Mouse (Mus musculus) kidney, postnatal 0 days (tissue): Measurements from ENCODE around the gene Mycbp2. TPM values are rescaled to one million over a fixed set of nuclear protein-coding genes. Genes with fewer than 3 reads are reported as not detected.

Experiments used
- ATAC-seq: fragments of 200-750 bp; cut with Nextera tagmentation; replicated peaks from 2 replicates; pipeline ENCODE4 v1.8.0; 2017; ENCODE audit warnings: low read depth, moderate number of reproducible peaks, moderate TSS enrichment, moderate library complexity; ENCODE audit not compliant: low FRiP score
- DNase-seq: peaks from one replicate; pipeline ENCODE4 v3.0.0-alpha.2; 2016; ENCODE audit warnings: low spot score
- H3K27ac ChIP-seq: fragments of 300-500 bp; sonication (generic); 2 replicates; pipeline ENCODE4 v1.5.1; 2014; ENCODE audit warnings: mild to moderate bottlenecking
- H3K27me3 ChIP-seq: fragments of 300-500 bp; sonication (generic); 2 replicates; pipeline ENCODE4 v1.6.1; 2014; ENCODE audit warnings: low read length, mixed read lengths; ENCODE audit not compliant: insufficient read depth
- H3K36me3 ChIP-seq: fragments of 300-500 bp; sonication (generic); 2 replicates; pipeline ENCODE4 v1.6.1; 2014; ENCODE audit warnings: low read length, mixed read lengths; ENCODE audit not compliant: insufficient read depth
- H3K4me1 ChIP-seq: fragments of 300-500 bp; sonication (generic); replicated peaks from 2 replicates; pipeline ENCODE4 v1.6.1; 2014; ENCODE audit warnings: antibody characterized with exemption, low read length, mixed read lengths; ENCODE audit not compliant: insufficient read depth
- H3K4me2 ChIP-seq: fragments of 300-500 bp; sonication (generic); 2 replicates; pipeline ENCODE4 v1.6.1; 2014; ENCODE audit warnings: mild to moderate bottlenecking, low read length, moderate library complexity, mixed read lengths
- H3K4me3 ChIP-seq: fragments of 300-500 bp; sonication (generic); replicated peaks from 2 replicates; pipeline ENCODE4 v1.5.1; 2014; ENCODE audit warnings: low read depth, low read length
- H3K9ac ChIP-seq: fragments of 300-500 bp; sonication (generic); 2 replicates; pipeline ENCODE4 v1.6.1; 2014; ENCODE audit warnings: low read depth, low read length
- H3K9me3 ChIP-seq: fragments of 300-500 bp; sonication (generic); replicated peaks from 2 replicates; pipeline ENCODE4 v1.6.1; 2016; ENCODE audit warnings: low read length, inconsistent platforms, mixed read lengths
- CTCF ChIP-seq: IDR thresholded peaks from 2 replicates; pipeline ENCODE4 v1.5.1; 2016; ENCODE audit warnings: antibody characterized with exemption, low read depth, mild to moderate bottlenecking, moderate library complexity
- whole genome bisulfite sequencing: fragments of 180-500 bp; shearing (Covaris S2); extraction: QIAGEN DNeasy Blood & Tissue Kit; methylation state at CpG from one replicate; pipeline ENCODE4 v1.1.7; 2014; 5-methylcytosine and 5-hydroxymethylcytosine counted together
- polyA plus RNA-seq: library from polyadenylated mRNA; unstranded; fragments of >200 nt; fragmentation: Nextera tagmentation; extraction: Ambion mirVana; gene quantifications from 2 replicates; pipeline ENCODE4 v1.2.1, GENCODE M21; 2015

The Mycbp2 gene
- polyA plus RNA-seq, 1 experiment from 2014 or later, result 19.2 TPM

GRCm38 (mm10) chr14:103376765-103377164, 30.2 kb upstream of the Mycbp2 start:
- Histone ChIP-seq H3K9me3 (no peaks in the 10 kb centered on the region), H3K27me3 (no peaks in the 10 kb centered on the region), H3K36me3 (no peaks in the 10 kb centered on the region), H3K27ac (no peak overlapping the region), H3K9ac (no peak overlapping the region), H3K4me3 (no peak overlapping the region), H3K4me1 (no peaks in the 10 kb centered on the region), H3K4me2 (no peak overlapping the region)
- no peak for ATAC-seq
- no peak for DNase-seq
- no peak for TF ChIP-seq CTCF
- 67% methylated on average over 3 of the region's 3 CpGs for WGBS

- TF ChIP-seq CTCF, result no peak
- no peak overlapping the region for H3K4me3 ChIP-seq
- no peak overlapping the region for H3K9ac ChIP-seq
- DNase-seq (no peak), ATAC-seq (no peak)
- H3K27ac ChIP-seq, result no peak overlapping the region
- no peaks in the 10 kb centered on the region for H3K4me1 ChIP-seq
- 93% methylated on average over 1 of the region's 1 CpGs for WGBS
- no peaks in the 10 kb centered on the region for H3K36me3 ChIP-seq
- no peaks in the 10 kb centered on the region for H3K27me3 ChIP-seq
- no peaks in the 10 kb centered on the region for H3K9me3 ChIP-seq
- no peak overlapping the region for H3K4me2 ChIP-seq
Observed at GRCm38 (mm10) chr14:103375523-103375922, 28.9 kb upstream of the Mycbp2 start.

- Histone ChIP-seq H3K4me2 (no peak overlapping the region), H3K27ac (no peak overlapping the region), H3K4me3 (no peak overlapping the region), H3K9ac (no peak overlapping the region), H3K9me3 (no peaks in the 10 kb centered on the region), H3K36me3 (no peaks in the 10 kb centered on the region), H3K27me3 (no peaks in the 10 kb centered on the region), H3K4me1 (no peaks in the 10 kb centered on the region)
- ATAC-seq (no peak), DNase-seq (no peak)
- WGBS, result 54% methylated on average over 2 of the region's 2 CpGs
- no peak for TF ChIP-seq CTCF
Observed at GRCm38 (mm10) chr14:103363199-103363598, 16.6 kb upstream of the Mycbp2 start.

- Histone ChIP-seq H3K27me3 (no peaks in the 10 kb centered on the region), H3K9ac (no peak overlapping the region), H3K4me2 (no peak overlapping the region), H3K9me3 (no peaks in the 10 kb centered on the region), H3K4me3 (no peak overlapping the region), H3K36me3 (no peaks in the 10 kb centered on the region), H3K27ac (no peak overlapping the region), H3K4me1 (no peaks in the 10 kb centered on the region)
- no peak for TF ChIP-seq CTCF
- 62% methylated on average over 3 of the region's 3 CpGs for WGBS
- DNase-seq (no peak), ATAC-seq (no peak)
Observed at GRCm38 (mm10) chr14:103356066-103356465, 9.5 kb upstream of the Mycbp2 start.

- Histone ChIP-seq H3K27ac (no peak overlapping the region), H3K9me3 (no peaks in the 10 kb centered on the region), H3K4me1 (no peaks in the 10 kb centered on the region), H3K4me3 (no peak overlapping the region), H3K9ac (no peak overlapping the region), H3K4me2 (peak overlapping the region; percentile 23; the same call in 1 of the 2 replicates), H3K36me3 (no peaks in the 10 kb centered on the region), H3K27me3 (no peaks in the 10 kb centered on the region)
- TF ChIP-seq CTCF, result no peak
- DNase-seq (no peak), ATAC-seq (no peak; the same call in 1 of the 2 replicates)
- 38% methylated on average over 17 of the region's 18 CpGs for WGBS
Observed at GRCm38 (mm10) chr14:103354396-103355352, 8.1 kb upstream of the Mycbp2 start.

- Histone ChIP-seq H3K4me1 (peaks cover 11% of the 10 kb centered on the region), H3K9me3 (no peaks in the 10 kb centered on the region), H3K4me3 (peak overlapping the region; percentile 87), H3K36me3 (no peaks in the 10 kb centered on the region), H3K4me2 (peak overlapping the region; percentile 89), H3K9ac (peak overlapping the region; percentile 80), H3K27me3 (no peaks in the 10 kb centered on the region), H3K27ac (peak overlapping the region; percentile 88)
- DNase-seq (peak; percentile 60), ATAC-seq (peak; percentile 71)
- peak; percentile 24; the same call in 1 of the 2 replicates for TF ChIP-seq CTCF
- under 1% methylated on average over 71 of the region's 83 CpGs for WGBS
Observed at GRCm38 (mm10) chr14:103345858-103346728, 521 bp downstream of the Mycbp2 start.
